Mouse (Mus musculus) G1E (cell line): ENCODE data around the gene Rcsd1.

Experiments
- CTCF ChIP-seq: IDR thresholded peaks from 2 replicates; pipeline ENCODE4 v1.5.1; 2012; ENCODE audit warnings: low read depth, low read length, inconsistent platforms, mixed read lengths
- GATA1 ChIP-seq: IDR thresholded peaks from 2 replicates; pipeline ENCODE4 v1.6.1; 2012; ENCODE audit warnings: borderline replicate concordance, low read length, inconsistent platforms, mixed read lengths

GRCm38 (mm10) chr1:165663277-165663676, 46.3 kb downstream of the Rcsd1 start:
- TF ChIP-seq CTCF (no peak), GATA1 (no peak)
